Mouse (Mus musculus): Measurements from ENCODE around the gene Spry1. TPM values are rescaled to one million over a fixed set of nuclear protein-coding genes. Genes with fewer than 3 reads are reported as not detected.

Spry1 gene
- total and polyA plus RNA-seq, 2 experiments from 2014 or later, result 5.9 to 31.9 TPM

GRCm38 (mm10) chr3:37643411-37643810 is 3.7 kb downstream of the Spry1 start:
- H3K4me2 ChIP-seq (ENCODE audit: low read depth, low read length, poor library complexity, severe bottlenecking), result peak overlapping the region; percentile 65
- no peak overlapping the region for H3K9ac ChIP-seq (replicated peaks; ENCODE audit: low read length, poor library complexity, severe bottlenecking)
- peak overlapping the region; percentile 90; the same call in 1 of the 2 replicates for H3K4me3 ChIP-seq (ENCODE audit: low read depth, low read length)
- 0 out of 2 replicates have a peak, but pooled peaks cover 7% of the 10 kb centered on the region for H3K36me3 ChIP-seq (ENCODE audit: insufficient read depth, low read length)
- H3K9me3 ChIP-seq (ENCODE audit: low read length), result no peaks in the 10 kb centered on the region
- no peak for TF ChIP-seq CTCF (IDR thresholded peaks at IDR 0.05)
- DNase-seq (ENCODE audit: low spot score) (no peak), ATAC-seq (ENCODE audit: low FRiP score) (no peak)
- no peak overlapping the region for H3K27ac ChIP-seq (ENCODE audit: low read depth, low read length)
- 79% methylated on average over 13 of the region's 13 CpGs for WGBS
- H3K27me3 ChIP-seq (ENCODE audit: insufficient read depth, low read length), result peaks cover 3% of the 10 kb centered on the region; the same call in 1 of the 2 replicates
- peaks cover 3% of the 10 kb centered on the region; the same call in 1 of the 2 replicates for H3K4me1 ChIP-seq (ENCODE audit: insufficient read depth, low read length)

GRCm38 (mm10) chr3:37643903-37644302 is 4.2 kb downstream of the Spry1 start:
- ATAC-seq (ENCODE audit: low FRiP score) (no peak), DNase-seq (ENCODE audit: low spot score) (no peak)
- Histone ChIP-seq H3K4me1 (ENCODE audit: insufficient read depth, low read length) (peaks cover 3% of the 10 kb centered on the region; the same call in 1 of the 2 replicates), H3K4me2 (ENCODE audit: low read depth, low read length, poor library complexity, severe bottlenecking) (peak overlapping the region; percentile 65), H3K27me3 (ENCODE audit: insufficient read depth, low read length) (peaks cover 3% of the 10 kb centered on the region; the same call in 1 of the 2 replicates), H3K4me3 (ENCODE audit: low read depth, low read length) (no peak overlapping the region), H3K9ac (replicated peaks; ENCODE audit: low read length, poor library complexity, severe bottlenecking) (no peak overlapping the region), H3K36me3 (ENCODE audit: insufficient read depth, low read length) (0 out of 2 replicates have a peak, but pooled peaks cover 7% of the 10 kb centered on the region), H3K9me3 (ENCODE audit: low read length) (no peaks in the 10 kb centered on the region), H3K27ac (ENCODE audit: low read depth, low read length) (no peak overlapping the region)
- WGBS, result 59% methylated on average over 8 of the region's 8 CpGs
- TF ChIP-seq CTCF (IDR thresholded peaks at IDR 0.05), result no peak

- Histone ChIP-seq H3K9ac (replicated peaks; ENCODE audit: low read length, poor library complexity, severe bottlenecking) (no peak overlapping the region), H3K27ac (ENCODE audit: low read depth, low read length) (no peak overlapping the region), H3K4me2 (ENCODE audit: low read depth, low read length, poor library complexity, severe bottlenecking) (no peak overlapping the region), H3K4me3 (ENCODE audit: low read depth, low read length) (no peak overlapping the region), H3K9me3 (ENCODE audit: low read length) (no peaks in the 10 kb centered on the region), H3K36me3 (ENCODE audit: insufficient read depth, low read length) (0 out of 2 replicates have a peak, but pooled peaks cover 7% of the 10 kb centered on the region), H3K4me1 (ENCODE audit: insufficient read depth, low read length) (peaks cover 3% of the 10 kb centered on the region; the same call in 1 of the 2 replicates), H3K27me3 (ENCODE audit: insufficient read depth, low read length) (peaks cover 3% of the 10 kb centered on the region; the same call in 1 of the 2 replicates)
- no peak for ATAC-seq (ENCODE audit: low FRiP score)
- WGBS, result 79% methylated on average over 6 of the region's 6 CpGs
- no peak for DNase-seq (ENCODE audit: low spot score)
- no peak for TF ChIP-seq CTCF (IDR thresholded peaks at IDR 0.05)
Observed at GRCm38 (mm10) chr3:37645061-37645460, 5.3 kb downstream of the Spry1 start.

- DNase-seq (ENCODE audit: low spot score) (no peak), ATAC-seq (ENCODE audit: low FRiP score) (no peak)
- TF ChIP-seq CTCF (IDR thresholded peaks at IDR 0.05), result no peak
- H3K36me3 ChIP-seq (ENCODE audit: insufficient read depth, low read length), result 0 out of 2 replicates have a peak, but pooled peaks cover 7% of the 10 kb centered on the region
- H3K27me3 ChIP-seq (ENCODE audit: insufficient read depth, low read length), result peaks cover 3% of the 10 kb centered on the region; the same call in 1 of the 2 replicates
- WGBS, result 87% methylated on average over 9 of the region's 9 CpGs
- no peak overlapping the region for H3K4me2 ChIP-seq (ENCODE audit: low read depth, low read length, poor library complexity, severe bottlenecking)
- H3K27ac ChIP-seq (ENCODE audit: low read depth, low read length), result no peak overlapping the region
- H3K4me1 ChIP-seq (ENCODE audit: insufficient read depth, low read length), result peaks cover 3% of the 10 kb centered on the region; the same call in 1 of the 2 replicates
- no peaks in the 10 kb centered on the region for H3K9me3 ChIP-seq (ENCODE audit: low read length)
- no peak overlapping the region for H3K4me3 ChIP-seq (ENCODE audit: low read depth, low read length)
- H3K9ac ChIP-seq (replicated peaks; ENCODE audit: low read length, poor library complexity, severe bottlenecking), result no peak overlapping the region
Observed at GRCm38 (mm10) chr3:37646221-37646620, 6.5 kb downstream of the Spry1 start.

GRCm38 (mm10) chr3:37647225-37647624 is 7.5 kb downstream of the Spry1 start:
- 74% methylated on average over 10 of the region's 10 CpGs for WGBS
- DNase-seq (ENCODE audit: low spot score) (no peak), ATAC-seq (ENCODE audit: low FRiP score) (no peak)
- Histone ChIP-seq H3K4me3 (ENCODE audit: low read depth, low read length) (no peak overlapping the region), H3K27ac (ENCODE audit: low read depth, low read length) (no peak overlapping the region), H3K36me3 (ENCODE audit: insufficient read depth, low read length) (0 out of 2 replicates have a peak, but pooled peaks cover 7% of the 10 kb centered on the region), H3K9ac (replicated peaks; ENCODE audit: low read length, poor library complexity, severe bottlenecking) (no peak overlapping the region), H3K4me1 (ENCODE audit: insufficient read depth, low read length) (peaks cover under 1% of the 10 kb centered on the region; the same call in 1 of the 2 replicates), H3K27me3 (ENCODE audit: insufficient read depth, low read length) (peaks cover 3% of the 10 kb centered on the region; the same call in 1 of the 2 replicates), H3K9me3 (ENCODE audit: low read length) (no peaks in the 10 kb centered on the region), H3K4me2 (ENCODE audit: low read depth, low read length, poor library complexity, severe bottlenecking) (no peak overlapping the region)
- TF ChIP-seq CTCF (IDR thresholded peaks at IDR 0.05), result no peak

- Histone ChIP-seq H3K9ac (replicated peaks; ENCODE audit: low read length, poor library complexity, severe bottlenecking) (no peak overlapping the region), H3K4me3 (ENCODE audit: low read depth, low read length) (no peak overlapping the region), H3K9me3 (ENCODE audit: low read length) (no peaks in the 10 kb centered on the region), H3K4me1 (ENCODE audit: insufficient read depth, low read length) (no peaks in the 10 kb centered on the region), H3K36me3 (ENCODE audit: insufficient read depth, low read length) (0 out of 2 replicates have a peak, but pooled peaks cover under 1% of the 10 kb centered on the region), H3K4me2 (ENCODE audit: low read depth, low read length, poor library complexity, severe bottlenecking) (no peak overlapping the region), H3K27me3 (ENCODE audit: insufficient read depth, low read length) (peaks cover 3% of the 10 kb centered on the region), H3K27ac (ENCODE audit: low read depth, low read length) (no peak overlapping the region)
- 81% methylated on average over 13 of the region's 13 CpGs for WGBS
- ATAC-seq (ENCODE audit: low FRiP score) (no peak), DNase-seq (ENCODE audit: low spot score) (no peak)
- no peak for TF ChIP-seq CTCF (IDR thresholded peaks at IDR 0.05)
Observed at GRCm38 (mm10) chr3:37648244-37648643, 8.5 kb downstream of the Spry1 start.
